Mouse (Mus musculus) regulatory T cell (primary cell): ENCODE results near the gene Foxe1.

ENCODE experiments used
- in situ Hi-C: fragments of 300-600 bp; cut with MboI, MseI; formaldehyde crosslinking; loops from one replicate; pipeline ENCODE4 v1.15.1; 2025; ENCODE audit warnings: high pct_unique_total_duplicates

The Foxe1 gene

DNA sequence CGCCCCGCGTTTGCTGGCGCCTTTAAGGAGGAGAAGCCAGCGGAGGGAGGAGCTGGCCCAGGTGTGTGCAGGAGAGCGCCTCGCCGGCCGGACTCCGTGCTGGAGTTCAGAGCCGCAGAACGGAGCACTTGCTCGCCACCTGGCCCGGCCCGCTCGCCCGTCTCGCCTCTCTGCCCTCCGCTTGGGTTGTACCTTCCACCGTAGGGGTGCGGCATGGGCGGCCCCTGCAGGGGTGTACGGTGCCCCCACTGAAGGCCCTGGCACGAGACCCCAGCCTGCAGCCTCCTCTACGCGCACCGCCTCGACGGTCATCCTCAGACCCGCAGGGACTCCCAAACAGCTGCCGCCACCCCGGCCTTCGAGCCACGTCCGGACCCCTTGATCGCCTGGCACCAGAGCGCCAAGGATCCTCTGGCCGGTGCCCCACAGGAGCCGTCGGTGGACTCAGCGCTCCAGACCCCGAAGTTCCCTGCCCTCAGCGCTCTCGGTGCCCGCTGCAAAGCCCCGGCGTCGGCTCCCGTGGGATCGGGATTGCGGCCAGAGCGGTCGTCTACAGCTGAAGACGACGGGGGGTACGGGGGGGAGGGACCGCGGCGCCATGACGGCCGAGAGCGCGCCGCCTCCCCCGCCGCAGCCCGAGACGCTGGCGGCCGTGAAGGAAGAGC is at the start of gene Foxe1:
Gene Foxe1, plus strand, starts transcription at position 14 of the 665 bp plus-strand sequence.
- in situ Hi-C loops, result loop anchor here (5.0 kb wide), 1 partner anchor 46 kb away; no protein-coding TSS in a partner anchor

GRCm38 (mm10) chr4:46304071-46304470 is 39.3 kb upstream of the Foxe1 start:
- in situ Hi-C loops, result no loop called here

DNA sequence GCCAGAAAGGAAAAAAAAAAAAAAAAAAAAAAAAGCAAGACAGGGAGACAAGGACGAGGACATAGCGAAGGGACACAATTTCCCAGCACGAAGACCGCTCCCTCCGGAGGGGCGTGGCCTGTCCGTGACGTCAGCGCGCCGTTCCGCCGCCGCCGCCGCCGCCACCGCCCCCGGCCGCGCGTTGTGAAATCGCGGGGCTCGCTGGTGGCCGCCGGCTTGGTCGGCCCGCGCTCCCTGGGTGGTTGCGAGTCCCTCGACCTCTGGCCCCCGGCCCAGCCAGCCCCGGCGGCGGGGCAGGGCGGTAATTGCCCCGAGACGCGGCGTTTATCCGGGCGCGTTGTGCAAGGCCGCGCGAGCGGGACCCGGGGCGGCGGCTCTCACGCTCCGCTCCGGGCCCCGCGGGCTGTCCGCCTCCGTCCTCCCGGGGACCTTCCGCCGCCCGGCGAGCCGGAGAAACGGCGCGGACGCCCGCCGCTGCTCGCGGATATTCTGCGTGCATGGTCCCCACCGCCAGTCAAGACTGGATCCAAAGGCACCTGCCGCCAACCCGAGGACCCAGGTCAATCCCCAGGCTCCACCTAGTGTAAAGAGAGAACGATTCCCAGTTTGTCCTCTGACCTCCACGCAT is 38.5 kb upstream of the Foxe1 start:
- in situ Hi-C loops, result no loop called here

- in situ Hi-C loops, result no loop called here
Observed at GRCm38 (mm10) chr4:46305436-46305835, 38.0 kb upstream of the Foxe1 start.

- in situ Hi-C loops, result no loop called here
Observed at GRCm38 (mm10) chr4:46307341-46307740, 36.1 kb upstream of the Foxe1 start.

- in situ Hi-C loops, result no loop called here
Observed at GRCm38 (mm10) chr4:46307869-46308268, 35.5 kb upstream of the Foxe1 start.

DNA sequence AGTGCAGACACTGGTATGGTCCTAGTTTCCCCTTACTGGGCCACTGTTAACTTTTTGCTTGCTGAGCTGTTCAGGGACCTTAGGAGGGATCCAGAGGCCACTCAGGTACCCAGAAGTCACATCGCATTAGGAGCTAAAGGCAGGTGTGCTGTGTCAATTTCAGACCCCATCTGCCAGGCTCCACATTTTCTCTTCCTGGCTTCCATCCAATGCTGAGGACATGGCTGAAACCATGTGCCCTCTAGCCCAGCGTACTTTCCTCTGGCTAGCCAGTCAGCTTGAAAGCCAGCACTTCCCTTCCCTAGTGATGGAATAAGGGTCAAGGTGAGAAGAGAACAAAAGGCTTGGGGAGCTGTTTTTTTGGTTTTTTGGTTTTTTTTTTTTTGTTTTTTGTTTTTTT is 31.8 kb upstream of the Foxe1 start:
- in situ Hi-C loops, result no loop called here

DNA sequence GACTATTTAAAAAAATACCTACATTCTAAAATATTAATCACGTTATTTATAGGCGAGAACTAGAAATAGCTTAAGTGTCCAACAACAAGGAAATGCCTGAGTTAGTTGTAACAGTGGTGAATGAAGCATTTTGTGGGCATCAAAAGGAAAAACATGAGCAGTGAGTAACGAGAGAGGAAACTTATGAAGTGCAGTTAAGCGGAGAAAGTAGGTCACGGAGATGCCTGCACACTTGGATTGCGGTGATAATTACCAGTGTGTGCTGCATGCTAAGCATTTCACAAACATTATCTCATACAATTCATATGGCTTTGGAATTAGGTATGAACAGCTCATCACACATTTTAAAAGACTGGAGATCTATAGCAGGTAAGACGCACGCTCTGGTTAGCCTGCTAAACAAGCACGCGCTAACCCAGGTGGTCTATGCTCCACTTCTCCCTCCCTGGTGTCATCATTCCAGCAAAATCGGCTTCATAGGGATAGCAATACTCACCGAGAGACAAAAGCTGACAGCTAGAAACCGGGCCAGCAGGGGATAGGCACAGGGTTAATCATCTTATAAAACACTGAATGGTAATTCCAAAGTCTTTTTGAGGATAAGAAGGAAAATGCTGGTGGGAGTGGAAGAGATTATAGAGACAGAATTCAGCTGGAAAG is 21.5 kb upstream of the Foxe1 start:
- in situ Hi-C loops, result no loop called here

DNA sequence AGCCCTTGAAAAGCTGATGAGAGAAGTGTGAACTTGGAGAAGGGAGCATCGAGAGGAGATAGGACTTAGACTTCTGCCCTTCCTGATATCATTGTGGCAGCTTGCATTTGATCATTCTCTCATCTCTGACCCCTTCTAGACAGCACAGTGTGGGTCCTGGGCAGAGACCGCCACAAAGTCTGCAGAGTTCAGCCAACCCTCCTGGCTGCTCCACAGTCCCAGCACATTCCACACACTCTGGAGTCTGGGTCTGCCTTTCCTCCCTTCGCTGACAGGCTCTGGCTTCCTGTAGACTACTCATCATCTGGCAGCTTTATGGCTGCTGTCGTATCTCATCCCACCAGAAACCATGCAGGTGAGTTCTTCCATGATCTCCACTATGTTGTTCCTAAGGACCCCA is 20.7 kb upstream of the Foxe1 start:
- in situ Hi-C loops, result no loop called here

DNA sequence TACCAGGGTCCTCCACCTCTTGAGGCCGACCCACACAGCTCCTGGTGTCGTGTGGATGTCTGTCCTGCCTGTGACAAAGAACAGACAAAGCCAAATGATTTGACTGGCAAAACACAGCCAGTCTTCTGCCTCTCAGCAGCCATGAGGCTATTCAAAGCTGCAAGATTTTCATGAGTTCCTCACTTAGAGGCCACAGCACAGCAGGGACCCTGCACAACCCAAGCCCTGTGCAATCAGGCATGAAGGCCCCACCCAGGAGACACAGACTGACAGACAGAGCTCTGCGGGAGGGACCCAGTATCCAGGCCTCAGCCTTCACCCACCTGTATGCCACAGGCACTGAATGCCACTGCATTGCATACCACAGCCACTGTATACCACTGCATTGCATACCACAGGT is 14.5 kb upstream of the Foxe1 start:
- in situ Hi-C loops, result no loop called here

DNA sequence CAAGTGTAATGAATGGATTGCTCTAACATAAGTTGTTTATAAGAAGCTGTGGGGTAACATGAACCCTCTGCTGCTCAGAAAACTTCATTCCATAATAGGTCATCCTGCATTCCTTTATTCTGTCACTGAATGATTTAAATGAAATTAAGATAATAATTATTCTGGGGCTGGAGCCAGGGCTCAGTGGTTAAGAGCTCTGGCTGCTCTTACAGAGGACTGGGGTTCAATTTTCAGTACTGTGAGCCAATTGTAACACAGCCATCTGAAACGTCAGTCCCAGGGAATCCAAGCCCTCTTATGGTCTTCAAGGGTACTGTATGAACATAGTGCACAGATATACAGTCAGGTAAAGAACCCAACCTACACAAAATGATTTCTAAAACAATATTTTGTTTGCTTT is 7.6 kb upstream of the Foxe1 start:
- in situ Hi-C loops, result loop anchor here (10.0 kb wide), 1 partner anchor 439 kb away; no protein-coding TSS in a partner anchor

GRCm38 (mm10) chr4:46337990-46338389 is 5.4 kb upstream of the Foxe1 start:
- in situ Hi-C loops, result loop anchor here (10.0 kb wide), 1 partner anchor 437 kb away; no protein-coding TSS in a partner anchor

DNA sequence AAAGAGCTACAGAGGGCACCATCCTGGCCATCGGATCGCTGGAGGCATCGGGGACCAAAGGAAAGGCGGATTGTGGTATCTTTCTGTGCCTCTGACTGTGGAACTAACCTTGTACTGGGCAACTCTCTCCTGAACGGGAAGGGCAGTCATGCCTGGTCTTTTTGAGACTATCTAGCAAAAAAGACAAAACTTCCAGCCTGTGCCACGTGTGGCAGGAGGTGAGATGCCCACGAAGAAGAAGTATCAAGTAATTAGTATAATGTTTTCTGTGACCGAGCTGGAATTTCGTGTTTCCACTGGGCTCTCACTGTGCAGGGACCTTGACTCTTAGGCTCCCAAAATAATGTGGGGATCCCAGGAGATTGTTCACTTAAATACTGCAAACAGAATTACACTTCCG is 4.4 kb upstream of the Foxe1 start:
- in situ Hi-C loops, result loop anchor here (10.0 kb wide), 1 partner anchor 436 kb away; no protein-coding TSS in a partner anchor

DNA sequence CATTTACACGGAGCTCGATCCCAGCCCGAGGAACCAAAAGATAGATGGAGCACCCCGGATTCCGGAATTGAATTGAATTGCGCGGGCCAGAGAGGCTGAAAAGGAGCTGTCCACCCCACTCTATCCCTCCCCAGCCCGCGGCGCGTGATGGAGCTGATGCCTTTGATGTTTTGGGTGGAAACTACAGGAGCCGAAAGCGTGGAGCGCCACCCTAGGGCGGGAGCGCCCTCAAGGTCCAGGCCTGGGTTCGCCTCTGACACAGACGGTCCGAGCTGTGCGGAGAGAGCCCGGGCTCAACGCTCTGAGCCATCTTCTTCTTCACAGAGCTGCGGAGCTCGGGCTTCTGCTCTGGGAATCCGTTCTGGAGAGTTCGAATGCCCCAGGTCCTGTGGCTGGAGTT is 3.8 kb upstream of the Foxe1 start:
- in situ Hi-C loops, result loop anchor here (10.0 kb wide), 1 partner anchor 435 kb away; no protein-coding TSS in a partner anchor

GRCm38 (mm10) chr4:46341831-46342680 is 1.4 kb upstream of the Foxe1 start:
- in situ Hi-C loops, result loop anchor here (5.0 kb wide), 1 partner anchor 45 kb away; no protein-coding TSS in a partner anchor

DNA sequence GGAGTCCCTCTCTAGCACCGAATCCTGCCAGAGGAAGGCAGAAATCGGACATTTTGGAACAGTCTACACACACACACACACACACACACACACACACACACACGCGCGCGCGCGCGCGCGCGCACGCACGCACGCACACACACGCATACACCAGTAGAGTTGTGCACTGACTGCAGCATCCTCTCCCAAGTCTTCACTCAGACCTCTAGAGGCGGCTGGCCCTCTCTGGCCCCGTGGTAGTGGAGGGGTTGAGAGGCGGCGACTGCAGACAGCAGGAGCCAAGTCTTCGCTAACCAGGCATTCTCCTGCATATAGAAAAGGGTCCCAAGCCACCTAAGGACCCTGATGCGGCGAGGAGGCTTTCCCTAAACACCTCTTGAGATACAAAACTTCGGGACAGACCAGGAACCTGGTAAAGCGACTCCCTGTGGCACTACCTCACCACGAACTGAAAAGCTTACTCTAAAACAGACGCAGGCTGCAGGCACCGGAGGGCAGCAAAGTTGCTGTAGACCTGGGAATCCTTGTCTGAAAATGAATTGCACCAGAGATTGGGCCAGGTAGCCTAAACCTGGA is 610 bp upstream of the Foxe1 start:
- in situ Hi-C loops, result loop anchor here (5.0 kb wide), 1 partner anchor 45 kb away; no protein-coding TSS in a partner anchor

DNA sequence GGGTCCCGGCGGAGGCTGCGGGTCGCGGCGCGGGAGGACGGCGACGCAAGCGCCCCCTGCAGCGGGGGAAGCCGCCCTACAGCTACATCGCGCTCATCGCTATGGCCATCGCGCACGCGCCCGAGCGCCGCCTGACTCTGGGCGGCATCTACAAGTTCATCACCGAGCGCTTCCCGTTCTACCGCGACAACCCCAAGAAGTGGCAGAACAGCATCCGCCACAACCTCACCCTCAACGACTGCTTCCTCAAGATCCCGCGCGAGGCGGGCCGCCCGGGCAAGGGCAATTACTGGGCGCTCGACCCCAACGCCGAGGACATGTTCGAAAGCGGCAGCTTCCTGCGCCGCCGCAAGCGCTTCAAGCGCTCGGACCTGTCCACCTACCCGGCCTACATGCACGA is 879 bp downstream of the Foxe1 start:
- in situ Hi-C loops, result loop anchor here (5.0 kb wide), 1 partner anchor 47 kb away; no protein-coding TSS in a partner anchor

DNA sequence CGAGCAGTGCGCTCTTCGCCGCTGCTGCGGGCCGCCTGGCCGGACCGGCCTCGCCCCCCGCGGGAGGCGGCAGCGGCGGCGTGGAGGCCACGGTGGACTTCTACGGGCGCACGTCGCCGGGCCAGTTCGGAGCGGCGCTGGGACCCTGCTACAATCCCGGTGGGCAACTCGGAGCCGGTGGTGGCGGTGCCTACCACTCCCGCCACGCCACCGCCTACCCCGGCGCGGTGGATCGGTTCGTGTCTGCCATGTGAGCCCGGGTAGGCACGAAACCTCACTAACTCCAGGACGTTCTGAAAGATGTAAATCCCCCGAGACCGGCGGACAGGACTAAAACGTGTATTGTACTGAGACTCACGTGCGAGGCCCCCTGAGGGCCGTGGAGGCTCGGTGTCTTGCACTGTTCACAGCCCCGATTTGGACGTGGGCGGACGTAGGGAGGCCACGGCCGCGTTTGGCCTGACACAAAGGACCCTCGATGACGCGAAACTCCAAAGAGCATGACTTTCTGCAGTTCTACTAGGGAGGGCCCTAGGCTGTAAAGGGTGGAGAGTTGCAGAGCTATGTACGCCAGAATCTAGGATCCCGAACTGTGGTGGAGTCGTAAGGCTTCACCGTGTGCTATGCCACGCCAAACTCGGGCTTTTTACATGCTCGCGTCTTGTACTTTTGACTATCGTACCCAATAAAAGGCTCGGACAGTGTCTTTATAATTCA is 1.8 kb downstream of the Foxe1 start:
- in situ Hi-C loops, result no loop called here

DNA sequence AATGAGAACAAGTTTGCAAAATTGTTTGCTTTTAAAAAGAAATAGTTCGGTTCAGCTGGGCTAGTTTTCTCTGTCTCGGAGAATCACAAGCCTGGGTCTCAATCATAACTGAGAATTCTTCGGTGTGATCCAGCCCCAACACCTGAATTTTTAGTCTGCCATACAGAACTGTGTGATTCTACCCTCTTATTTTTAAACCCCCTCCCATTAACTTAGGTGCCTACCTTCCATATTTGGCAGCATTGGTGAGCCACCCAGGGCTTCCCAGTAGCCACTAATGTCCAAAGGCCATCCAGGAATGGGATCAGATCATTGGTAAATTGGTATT is 2.3 kb downstream of the Foxe1 start:
- in situ Hi-C loops, result no loop called here

DNA sequence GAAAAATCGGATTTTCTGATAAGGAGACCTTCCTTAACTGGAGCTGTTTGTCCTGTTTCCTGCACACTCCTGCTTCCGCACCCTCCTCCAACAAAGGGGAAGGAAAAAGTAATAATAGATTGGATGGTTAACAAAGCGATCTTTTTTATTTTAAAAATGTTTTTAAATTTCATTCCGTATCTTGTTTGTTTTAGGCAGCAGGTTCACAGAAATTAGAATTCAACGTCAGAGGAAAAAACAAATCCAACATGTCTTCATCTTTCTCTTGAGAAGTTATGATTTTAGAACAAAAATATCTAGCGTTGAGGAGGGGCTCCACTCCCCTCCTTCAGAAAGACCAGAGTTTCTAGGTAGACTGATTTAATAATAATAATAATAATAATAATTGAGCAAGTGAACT is 2.8 kb downstream of the Foxe1 start:
- in situ Hi-C loops, result no loop called here

GRCm38 (mm10) chr4:46347141-46347540 is 3.7 kb downstream of the Foxe1 start:
- in situ Hi-C loops, result no loop called here
